Mouse (Mus musculus): Measurements from ENCODE around the gene Ccdc142. TPM values are rescaled to one million over a fixed set of nuclear protein-coding genes. Genes with fewer than 3 reads are reported as not detected.

The Ccdc142 gene
- polyA plus RNA-seq, 1 experiment, result 7.5 TPM

DNA sequence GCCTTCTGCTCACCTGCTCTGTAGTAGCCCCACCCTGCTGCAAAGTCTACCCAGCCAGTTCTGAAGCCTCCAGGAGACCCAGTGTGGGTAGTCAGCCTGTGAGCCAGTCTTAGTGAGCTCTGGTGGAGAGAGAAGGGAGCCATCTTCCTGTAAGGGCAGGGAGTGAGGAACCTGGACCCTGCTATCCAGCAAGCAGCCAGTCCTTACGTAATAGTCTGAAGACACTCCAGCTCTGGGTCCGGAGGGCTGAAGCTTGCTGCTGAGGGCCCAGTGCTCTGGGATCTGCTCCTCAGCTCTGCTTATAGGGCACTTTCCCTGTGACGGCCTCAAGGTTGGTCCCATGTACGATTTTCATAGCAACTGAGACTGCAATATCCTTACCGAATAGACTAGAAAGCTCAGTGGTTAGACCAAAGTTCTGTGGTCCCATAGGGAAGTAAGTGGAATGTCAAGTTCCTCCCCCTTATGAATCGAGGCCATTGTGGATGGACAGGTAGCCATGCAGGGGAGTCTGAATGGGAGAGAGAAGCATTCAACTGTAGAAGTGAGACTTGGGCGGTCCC, 33.6 kb downstream of the Ccdc142 start, which contains the start of gene Rtkn:
Gene Rtkn, plus strand, starts transcription at position 513 of the 563 bp plus-strand sequence.
- Histone ChIP-seq H3K27me3 (ENCODE audit: control insufficient read depth, insufficient read depth, low read length) (no peaks in the 10 kb centered on the region), H3K36me3 (ENCODE audit: control insufficient read depth, insufficient read depth, low read length) (peaks cover 4% of the 10 kb centered on the region; the same call in 1 of the 2 replicates), H3K27ac (ENCODE audit: insufficient read depth, low read depth, low read length) (peak within 1 kb of the TSS; percentile 93), H3K4me1 (ENCODE audit: control insufficient read depth, insufficient read depth, insufficient read length, low read length) (peaks cover 27% of the 10 kb centered on the region), H3K4me3 (ENCODE audit: low read depth, low read length) (peak within 1 kb of the TSS; percentile 83)
- TF ChIP-seq POLR2A (IDR thresholded peaks at IDR 0.05; ENCODE audit: low read depth, low read length), result peak; percentile 58; the same call in 1 of the 2 replicates
- TF ChIP-seq CTCF (IDR thresholded peaks at IDR 0.05; ENCODE audit: extremely low read depth, insufficient read length, insufficient replicate concordance, low read depth, low read length), result no peak
- WGBS, result 28% methylated on average over 7 of the region's 7 CpGs

DNA sequence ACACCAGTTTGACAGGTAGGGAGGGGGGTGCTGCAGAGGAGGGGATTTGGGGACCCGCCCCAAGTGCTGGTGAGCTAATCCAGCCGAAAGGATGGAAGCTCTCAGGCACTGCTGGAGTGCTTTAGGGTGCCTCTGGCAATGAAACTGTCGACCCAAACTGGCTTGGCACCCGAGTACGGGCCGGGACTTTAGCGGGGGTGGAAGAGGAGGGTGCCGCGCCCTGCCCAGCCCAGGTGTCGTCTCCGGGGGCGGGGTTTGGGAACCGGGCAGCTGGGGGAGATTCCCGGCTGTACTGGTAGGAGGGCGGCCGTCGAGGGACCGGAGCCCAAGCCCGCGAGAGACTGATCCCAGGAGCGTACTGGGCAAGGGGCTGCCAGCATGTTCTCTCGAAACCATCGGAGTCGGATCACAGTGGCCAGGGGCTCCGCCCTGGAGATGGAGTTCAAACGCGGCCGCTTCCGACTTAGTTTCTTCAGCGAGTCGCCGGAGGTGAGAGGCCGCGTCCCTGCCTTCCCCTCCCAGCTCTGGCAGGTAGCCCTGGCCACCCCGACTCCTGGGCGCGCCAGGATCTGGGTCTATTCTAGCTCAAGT, 34.3 kb downstream of the Ccdc142 start:
- WGBS, result 3% methylated on average over 37 of the region's 37 CpGs
- Histone ChIP-seq H3K4me3 (ENCODE audit: low read depth, low read length) (peak overlapping the region; percentile 83), H3K36me3 (ENCODE audit: control insufficient read depth, insufficient read depth, low read length) (peaks cover 6% of the 10 kb centered on the region; the same call in 1 of the 2 replicates), H3K27me3 (ENCODE audit: control insufficient read depth, insufficient read depth, low read length) (no peaks in the 10 kb centered on the region), H3K27ac (ENCODE audit: insufficient read depth, low read depth, low read length) (peak overlapping the region; percentile 93), H3K4me1 (ENCODE audit: control insufficient read depth, insufficient read depth, insufficient read length, low read length) (peaks cover 27% of the 10 kb centered on the region)
- TF ChIP-seq CTCF (IDR thresholded peaks at IDR 0.05; ENCODE audit: extremely low read depth, insufficient read length, insufficient replicate concordance, low read depth, low read length) (no peak), POLR2A (IDR thresholded peaks at IDR 0.05; ENCODE audit: low read depth, low read length) (peak; percentile 39)

DNA sequence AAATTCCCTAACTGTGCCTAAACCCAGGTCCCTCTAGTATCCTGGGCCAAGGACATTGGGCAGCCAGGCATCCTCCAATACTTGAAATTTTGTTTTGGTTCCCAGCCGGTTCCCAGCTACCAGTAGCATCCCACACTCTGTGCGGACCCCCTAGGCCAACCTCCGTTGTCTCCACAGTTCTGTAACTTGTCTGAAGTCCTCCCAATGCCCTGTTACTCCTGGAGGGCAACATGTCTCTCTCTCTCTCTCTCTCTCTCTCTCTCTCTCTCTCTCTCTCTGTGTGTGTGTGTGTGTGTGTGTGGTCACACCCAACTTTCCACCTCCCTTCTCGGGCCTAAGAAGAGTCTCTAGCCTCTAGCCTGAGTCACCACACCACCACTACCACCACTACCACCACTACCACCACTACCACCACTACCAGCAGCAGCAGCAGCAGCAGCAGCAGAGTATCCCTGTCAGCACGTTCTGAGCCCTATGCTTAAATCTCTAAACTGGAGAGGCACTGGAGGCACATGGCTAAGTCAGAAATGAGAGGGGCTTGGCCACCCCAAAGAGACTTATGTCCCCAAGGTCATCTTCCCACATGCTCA, 35.0 kb downstream of the Ccdc142 start:
- H3K4me3 ChIP-seq (ENCODE audit: low read depth, low read length), result peak overlapping the region; percentile 83
- TF ChIP-seq POLR2A (IDR thresholded peaks at IDR 0.05; ENCODE audit: low read depth, low read length) (no peak), CTCF (IDR thresholded peaks at IDR 0.05; ENCODE audit: extremely low read depth, insufficient read length, insufficient replicate concordance, low read depth, low read length) (no peak)

DNA sequence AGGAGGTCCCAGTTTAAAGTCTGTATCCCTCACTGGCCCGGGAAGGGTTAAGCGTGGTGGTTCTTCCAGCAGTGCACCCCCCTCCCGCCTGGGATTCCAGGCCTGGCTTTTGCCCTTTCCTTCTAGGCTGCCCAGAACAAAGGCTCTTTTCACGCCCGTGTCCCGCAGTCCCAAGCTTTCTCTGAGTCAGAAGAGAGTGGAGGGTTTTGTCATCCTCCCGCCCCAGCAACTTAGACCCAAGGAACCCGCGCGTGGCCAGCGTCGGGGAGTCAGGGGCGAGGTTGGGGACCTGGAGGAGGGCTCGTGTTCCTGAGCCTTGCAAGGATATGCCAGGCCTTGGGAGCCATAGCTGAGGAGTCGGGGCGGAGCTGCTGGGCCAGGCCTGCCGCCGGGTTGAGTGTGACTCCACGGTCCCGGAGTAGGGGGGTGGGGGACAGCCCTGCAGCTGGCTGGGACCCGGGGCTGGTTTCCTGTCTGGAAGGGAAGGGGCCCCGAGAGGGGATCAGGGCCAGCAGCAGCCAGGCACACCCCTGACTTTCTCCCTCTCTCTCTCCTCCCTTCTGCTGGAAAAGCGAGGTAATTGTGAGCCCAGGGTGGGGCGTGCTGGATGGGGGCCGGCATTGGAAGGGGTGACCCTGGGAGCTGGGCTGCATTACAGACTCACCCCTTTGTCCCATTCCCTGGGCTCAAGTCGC, 35.6 kb downstream of the Ccdc142 start:
- H3K4me1 ChIP-seq (ENCODE audit: control insufficient read depth, insufficient read depth, insufficient read length, low read length), result peaks cover 21% of the 10 kb centered on the region
- H3K4me3 ChIP-seq (ENCODE audit: low read depth, low read length), result peak overlapping the region; percentile 83
- 1% methylated on average over 26 of the region's 26 CpGs for WGBS
- no peaks in the 10 kb centered on the region for H3K27me3 ChIP-seq (ENCODE audit: control insufficient read depth, insufficient read depth, low read length)
- peak overlapping the region; percentile 93 for H3K27ac ChIP-seq (ENCODE audit: insufficient read depth, low read depth, low read length)
- H3K36me3 ChIP-seq (ENCODE audit: control insufficient read depth, insufficient read depth, low read length), result peaks cover 6% of the 10 kb centered on the region; the same call in 1 of the 2 replicates
- TF ChIP-seq POLR2A (IDR thresholded peaks at IDR 0.05; ENCODE audit: low read depth, low read length) (peak; percentile 41), CTCF (IDR thresholded peaks at IDR 0.05; ENCODE audit: extremely low read depth, insufficient read length, insufficient replicate concordance, low read depth, low read length) (no peak)

More for the DNA sequence above, 35.0 kb downstream of the Ccdc142 start:
- H3K4me1 ChIP-seq (ENCODE audit: control insufficient read depth, insufficient read depth, insufficient read length, low read length), result peaks cover 21% of the 10 kb centered on the region
- H3K27me3 ChIP-seq (ENCODE audit: control insufficient read depth, insufficient read depth, low read length), result no peaks in the 10 kb centered on the region
- peak overlapping the region; percentile 93 for H3K27ac ChIP-seq (ENCODE audit: insufficient read depth, low read depth, low read length)
- peaks cover 6% of the 10 kb centered on the region; the same call in 1 of the 2 replicates for H3K36me3 ChIP-seq (ENCODE audit: control insufficient read depth, insufficient read depth, low read length)
- WGBS, result 15% methylated on average over 5 of the region's 5 CpGs

DNA sequence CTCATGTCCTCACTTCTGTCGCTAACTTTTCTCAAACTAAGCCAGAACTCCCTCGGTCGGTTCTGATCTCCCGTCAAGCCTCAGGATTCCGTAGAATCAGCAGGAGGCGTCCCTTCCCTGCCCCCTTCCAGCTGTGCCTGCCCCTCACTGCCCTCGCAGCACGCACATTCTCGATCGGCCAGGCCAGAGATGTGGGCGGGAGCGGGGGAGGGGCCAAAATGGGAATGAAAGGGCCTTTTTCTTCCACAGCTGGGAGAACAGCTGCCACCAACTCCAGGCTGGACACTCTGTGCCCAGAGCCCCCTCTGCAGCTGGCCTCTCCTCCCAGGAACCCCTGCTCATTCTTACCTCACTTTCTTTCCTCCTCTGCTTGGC, 36.2 kb downstream of the Ccdc142 start:
- TF ChIP-seq POLR2A (IDR thresholded peaks at IDR 0.05; ENCODE audit: low read depth, low read length), result peak; percentile 45
- TF ChIP-seq CTCF (IDR thresholded peaks at IDR 0.05; ENCODE audit: extremely low read depth, insufficient read length, insufficient replicate concordance, low read depth, low read length), result peak; percentile 9; the same call in 1 of the 2 replicates
- H3K27me3 ChIP-seq (ENCODE audit: control insufficient read depth, insufficient read depth, low read length), result no peaks in the 10 kb centered on the region
- WGBS, result 1% methylated on average over 12 of the region's 12 CpGs
- peaks cover 6% of the 10 kb centered on the region; the same call in 1 of the 2 replicates for H3K36me3 ChIP-seq (ENCODE audit: control insufficient read depth, insufficient read depth, low read length)
- peak overlapping the region; percentile 83 for H3K4me3 ChIP-seq (ENCODE audit: low read depth, low read length)
- peaks cover 22% of the 10 kb centered on the region for H3K4me1 ChIP-seq (ENCODE audit: control insufficient read depth, insufficient read depth, insufficient read length, low read length)
- peak overlapping the region; percentile 93 for H3K27ac ChIP-seq (ENCODE audit: insufficient read depth, low read depth, low read length)

DNA sequence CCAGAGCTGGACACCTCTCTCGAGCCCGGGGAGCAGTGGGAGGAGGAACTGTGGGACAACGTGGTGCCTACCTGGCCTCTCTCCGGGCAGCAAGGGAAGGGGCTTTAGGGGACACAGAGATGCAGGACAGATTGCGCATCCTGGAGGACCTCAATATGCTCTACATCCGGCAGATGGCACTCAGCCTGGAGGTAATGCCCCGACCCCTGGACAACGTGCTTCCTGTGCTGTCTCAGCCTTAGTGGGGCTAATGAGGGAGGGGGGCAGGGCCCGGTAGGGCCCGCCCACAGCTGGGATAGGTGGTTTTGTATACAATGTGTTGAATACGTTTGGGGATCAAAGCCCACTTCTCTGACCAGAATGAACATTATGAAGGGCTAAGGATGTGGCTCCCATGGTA, 36.7 kb downstream of the Ccdc142 start:
- Histone ChIP-seq H3K27ac (ENCODE audit: insufficient read depth, low read depth, low read length) (peak overlapping the region; percentile 93), H3K4me1 (ENCODE audit: control insufficient read depth, insufficient read depth, insufficient read length, low read length) (peaks cover 21% of the 10 kb centered on the region), H3K27me3 (ENCODE audit: control insufficient read depth, insufficient read depth, low read length) (no peaks in the 10 kb centered on the region), H3K36me3 (ENCODE audit: control insufficient read depth, insufficient read depth, low read length) (peaks cover 6% of the 10 kb centered on the region; the same call in 1 of the 2 replicates), H3K4me3 (ENCODE audit: low read depth, low read length) (peak overlapping the region; percentile 83)
- 9% methylated on average over 11 of the region's 11 CpGs for WGBS
- TF ChIP-seq POLR2A (IDR thresholded peaks at IDR 0.05; ENCODE audit: low read depth, low read length), result no peak
- TF ChIP-seq CTCF (IDR thresholded peaks at IDR 0.05; ENCODE audit: extremely low read depth, insufficient read length, insufficient replicate concordance, low read depth, low read length), result no peak

Data from small intestine, adult 2 months (tissue).